Mouse (Mus musculus): Measurements from ENCODE around the gene Rasgef1b. TPM values are rescaled to one million over a fixed set of nuclear protein-coding genes. Genes with fewer than 3 reads are reported as not detected.

The Rasgef1b gene
- polyA plus RNA-seq, 1 experiment from 2014 or later = 41.6 TPM

DNA sequence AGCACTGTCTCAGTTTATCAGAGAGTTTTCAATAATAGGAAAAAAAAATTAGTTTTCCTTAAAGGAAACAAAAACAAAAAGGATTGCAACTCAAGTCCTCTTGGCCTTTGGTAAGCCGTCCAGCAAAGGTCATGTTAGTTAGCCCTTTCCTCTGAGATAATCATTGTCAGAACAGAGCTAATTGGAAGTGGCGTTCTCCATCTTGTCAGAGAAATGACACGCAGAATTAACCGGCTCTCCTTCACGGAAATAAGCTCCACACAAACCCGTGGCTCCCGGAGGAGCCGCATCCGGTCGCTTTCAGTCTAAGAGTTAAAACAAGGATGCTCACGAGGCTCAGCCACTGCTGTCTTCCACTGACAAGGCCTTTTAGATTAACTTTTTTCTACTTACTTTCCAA, 217.8 kb downstream of the Rasgef1b start:
- ATAC-seq (replicated peaks; ENCODE audit: insufficient number of reproducible peaks, low FRiP score, low TSS enrichment) = no peak
- H3K27ac ChIP-seq (ENCODE audit: low read depth, low read length) = no peak overlapping the region
- peaks cover 4% of the 10 kb centered on the region; the same call in 1 of the 2 replicates for H3K4me1 ChIP-seq (ENCODE audit: control insufficient read depth, insufficient read depth, low read length)
- H3K4me3 ChIP-seq (ENCODE audit: low read depth, low read length) = no peak overlapping the region
- H3K9ac ChIP-seq (ENCODE audit: low read depth, low read length) = no peak overlapping the region
- no peaks in the 10 kb centered on the region for H3K9me3 ChIP-seq (replicated peaks; ENCODE audit: control insufficient read depth, low read length)
- WGBS (ENCODE audit: insufficient replicate concordance) = 67% methylated on average over 11 of the region's 11 CpGs
- H3K4me2 ChIP-seq = no peak overlapping the region
- H3K27me3 ChIP-seq (ENCODE audit: control insufficient read depth, insufficient read depth, low read length) = no peaks in the 10 kb centered on the region
- no peaks in the 10 kb centered on the region for H3K36me3 ChIP-seq (ENCODE audit: control insufficient read depth, insufficient read depth, low read length)

GRCm38 (mm10) chr5:99506109-99506508, 222.8 kb downstream of the Rasgef1b start:
- no peaks in the 10 kb centered on the region for H3K9me3 ChIP-seq (replicated peaks; ENCODE audit: control insufficient read depth, low read length)
- H3K9ac ChIP-seq (ENCODE audit: low read depth, low read length) = no peak overlapping the region
- no peaks in the 10 kb centered on the region for H3K27me3 ChIP-seq (ENCODE audit: control insufficient read depth, insufficient read depth, low read length)
- 0 out of 2 replicates have a peak, but pooled peaks cover 4% of the 10 kb centered on the region for H3K4me1 ChIP-seq (ENCODE audit: control insufficient read depth, insufficient read depth, low read length)
- 73% methylated on average over 7 of the region's 7 CpGs for WGBS (ENCODE audit: insufficient replicate concordance)
- no peak overlapping the region for H3K27ac ChIP-seq (ENCODE audit: low read depth, low read length)
- no peak overlapping the region for H3K4me2 ChIP-seq
- no peak overlapping the region for H3K4me3 ChIP-seq (ENCODE audit: low read depth, low read length)
- ATAC-seq (replicated peaks; ENCODE audit: insufficient number of reproducible peaks, low FRiP score, low TSS enrichment) = no peak
- H3K36me3 ChIP-seq (ENCODE audit: control insufficient read depth, insufficient read depth, low read length) = no peaks in the 10 kb centered on the region

- no peaks in the 10 kb centered on the region for H3K36me3 ChIP-seq (ENCODE audit: control insufficient read depth, insufficient read depth, low read length)
- H3K4me3 ChIP-seq (ENCODE audit: low read depth, low read length) = no peak overlapping the region
- no peak for ATAC-seq (replicated peaks; ENCODE audit: insufficient number of reproducible peaks, low FRiP score, low TSS enrichment)
- no peaks in the 10 kb centered on the region for H3K27me3 ChIP-seq (ENCODE audit: control insufficient read depth, insufficient read depth, low read length)
- H3K4me1 ChIP-seq (ENCODE audit: control insufficient read depth, insufficient read depth, low read length) = 0 out of 2 replicates have a peak, but pooled peaks cover 4% of the 10 kb centered on the region
- no peak overlapping the region for H3K27ac ChIP-seq (ENCODE audit: low read depth, low read length)
- WGBS (ENCODE audit: insufficient replicate concordance) = 77% methylated on average over 9 of the region's 9 CpGs
- H3K4me2 ChIP-seq = no peak overlapping the region
- H3K9ac ChIP-seq (ENCODE audit: low read depth, low read length) = no peak overlapping the region
- H3K9me3 ChIP-seq (replicated peaks; ENCODE audit: control insufficient read depth, low read length) = no peaks in the 10 kb centered on the region
These were observed 224.5 kb downstream of the Rasgef1b start for GRCm38 (mm10) chr5:99504349-99504830.

DNA sequence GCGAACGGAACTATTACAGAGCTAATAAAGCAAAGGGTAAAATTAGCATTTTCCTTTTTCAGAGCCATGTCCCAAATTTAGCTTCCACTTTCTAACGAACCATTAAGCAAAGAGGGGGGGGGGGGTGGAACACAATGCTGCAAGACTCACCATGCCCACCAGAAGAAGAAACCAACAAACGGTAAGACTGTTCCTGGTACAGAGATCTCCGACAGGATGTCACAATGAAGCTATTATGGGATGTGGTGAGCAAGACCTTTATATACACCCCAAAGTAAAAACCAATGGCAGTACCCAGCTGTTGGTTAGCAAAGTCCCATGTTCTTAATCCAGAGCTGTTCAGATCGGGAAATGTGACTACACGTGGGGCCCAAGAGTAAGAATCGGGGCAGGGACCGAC, 226.2 kb downstream of the Rasgef1b start:
- ATAC-seq (replicated peaks; ENCODE audit: insufficient number of reproducible peaks, low FRiP score, low TSS enrichment) = no peak
- Histone ChIP-seq H3K4me3 (ENCODE audit: low read depth, low read length) (no peak overlapping the region), H3K27ac (ENCODE audit: low read depth, low read length) (no peak overlapping the region), H3K9ac (ENCODE audit: low read depth, low read length) (no peak overlapping the region), H3K4me2 (no peak overlapping the region), H3K9me3 (replicated peaks; ENCODE audit: control insufficient read depth, low read length) (no peaks in the 10 kb centered on the region), H3K4me1 (ENCODE audit: control insufficient read depth, insufficient read depth, low read length) (0 out of 2 replicates have a peak, but pooled peaks cover 4% of the 10 kb centered on the region), H3K36me3 (ENCODE audit: control insufficient read depth, insufficient read depth, low read length) (no peaks in the 10 kb centered on the region), H3K27me3 (ENCODE audit: control insufficient read depth, insufficient read depth, low read length) (no peaks in the 10 kb centered on the region)
- WGBS (ENCODE audit: insufficient replicate concordance) = 86% methylated on average over 9 of the region's 9 CpGs

- Histone ChIP-seq H3K4me2 (no peak overlapping the region), H3K4me3 (ENCODE audit: low read depth, low read length) (no peak overlapping the region), H3K9ac (ENCODE audit: low read depth, low read length) (no peak overlapping the region), H3K9me3 (replicated peaks; ENCODE audit: control insufficient read depth, low read length) (no peaks in the 10 kb centered on the region), H3K36me3 (ENCODE audit: control insufficient read depth, insufficient read depth, low read length) (no peaks in the 10 kb centered on the region), H3K27me3 (ENCODE audit: control insufficient read depth, insufficient read depth, low read length) (no peaks in the 10 kb centered on the region), H3K27ac (ENCODE audit: low read depth, low read length) (no peak overlapping the region), H3K4me1 (ENCODE audit: control insufficient read depth, insufficient read depth, low read length) (peaks cover 7% of the 10 kb centered on the region; the same call in 1 of the 2 replicates)
- WGBS (ENCODE audit: insufficient replicate concordance) = 59% methylated on average over 7 of the region's 7 CpGs
- no peak for ATAC-seq (replicated peaks; ENCODE audit: insufficient number of reproducible peaks, low FRiP score, low TSS enrichment)
These were observed 229.3 kb downstream of the Rasgef1b start for GRCm38 (mm10) chr5:99499404-99500089.

DNA sequence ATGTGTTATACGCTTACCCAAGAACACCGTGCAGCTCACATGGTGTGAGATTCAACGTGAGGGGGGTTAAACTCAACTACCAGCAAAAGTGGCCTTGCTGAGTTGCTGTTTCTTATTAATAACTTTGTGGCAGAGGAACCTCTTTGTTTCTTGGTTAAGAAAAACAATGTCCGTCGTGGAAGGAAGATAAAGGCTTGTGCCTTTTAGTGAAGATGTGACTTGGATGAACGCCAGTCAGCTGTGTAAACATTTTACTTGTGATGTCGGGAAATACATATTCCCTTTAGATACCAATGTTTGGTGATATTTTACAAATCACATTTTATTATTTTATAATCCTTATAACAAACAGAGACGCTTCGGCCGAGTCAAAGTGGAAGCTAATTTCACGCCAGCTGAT, 231.0 kb downstream of the Rasgef1b start:
- no peak for ATAC-seq (replicated peaks; ENCODE audit: insufficient number of reproducible peaks, low FRiP score, low TSS enrichment)
- no peaks in the 10 kb centered on the region for H3K9me3 ChIP-seq (replicated peaks; ENCODE audit: control insufficient read depth, low read length)
- H3K4me3 ChIP-seq (ENCODE audit: low read depth, low read length) = no peak overlapping the region
- no peaks in the 10 kb centered on the region for H3K36me3 ChIP-seq (ENCODE audit: control insufficient read depth, insufficient read depth, low read length)
- WGBS (ENCODE audit: insufficient replicate concordance) = 60% methylated on average over 11 of the region's 11 CpGs
- H3K27ac ChIP-seq (ENCODE audit: low read depth, low read length) = no peak overlapping the region
- H3K27me3 ChIP-seq (ENCODE audit: control insufficient read depth, insufficient read depth, low read length) = no peaks in the 10 kb centered on the region
- H3K4me1 ChIP-seq (ENCODE audit: control insufficient read depth, insufficient read depth, low read length) = peaks cover 9% of the 10 kb centered on the region; the same call in 1 of the 2 replicates
- no peak overlapping the region for H3K9ac ChIP-seq (ENCODE audit: low read depth, low read length)
- H3K4me2 ChIP-seq = no peak overlapping the region

DNA sequence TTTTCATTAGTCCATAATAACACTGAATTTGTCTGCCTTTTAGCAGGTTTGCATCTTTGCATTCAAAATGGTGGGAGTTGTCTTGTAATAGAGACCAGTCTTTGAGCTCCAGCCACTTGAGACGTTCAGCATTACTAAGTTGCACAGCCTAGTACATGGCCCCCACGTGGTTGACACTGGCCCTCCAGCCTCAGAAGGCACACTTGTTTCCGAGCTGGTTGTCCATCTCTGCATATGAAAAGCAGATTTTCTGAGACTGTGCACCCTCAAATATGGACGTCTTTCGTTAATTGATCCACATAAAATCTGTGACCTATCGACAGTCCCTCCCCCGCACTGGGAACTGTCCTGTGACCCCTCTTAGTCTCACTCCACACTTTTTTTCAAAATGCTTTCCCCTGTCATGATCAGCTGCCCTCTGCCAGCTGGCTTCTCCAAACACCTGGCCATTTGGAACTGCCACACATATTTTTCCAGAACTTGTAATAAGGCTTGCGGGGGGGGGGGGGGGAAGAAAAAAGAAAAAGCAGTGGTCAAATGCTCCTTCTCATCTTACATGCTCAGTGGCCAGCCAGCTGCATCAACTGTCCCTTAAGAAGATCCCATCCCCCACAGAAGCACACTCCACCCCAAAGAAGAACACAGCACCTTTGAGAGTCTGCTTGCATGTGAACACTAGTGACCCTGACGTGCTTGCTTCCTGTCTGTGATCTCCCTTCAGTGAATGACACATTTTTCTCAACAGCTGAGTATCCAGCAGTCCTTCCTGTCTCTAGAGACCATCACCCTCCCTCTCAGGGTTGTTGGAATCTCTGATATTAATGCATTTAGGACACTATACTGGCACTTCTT, 231.7 kb downstream of the Rasgef1b start:
- H3K27ac ChIP-seq (ENCODE audit: low read depth, low read length) = peak overlapping the region; percentile 22; the same call in 1 of the 2 replicates

GRCm38 (mm10) chr5:99496157-99496453, 232.8 kb downstream of the Rasgef1b start:
- no peak overlapping the region for H3K27ac ChIP-seq (ENCODE audit: low read depth, low read length)
- WGBS (ENCODE audit: insufficient replicate concordance) = 76% methylated on average over 1 of the region's 1 CpGs
- no peaks in the 10 kb centered on the region for H3K9me3 ChIP-seq (replicated peaks; ENCODE audit: control insufficient read depth, low read length)
- no peaks in the 10 kb centered on the region for H3K36me3 ChIP-seq (ENCODE audit: control insufficient read depth, insufficient read depth, low read length)
- H3K9ac ChIP-seq (ENCODE audit: low read depth, low read length) = no peak overlapping the region
- no peak overlapping the region for H3K4me2 ChIP-seq
- H3K4me3 ChIP-seq (ENCODE audit: low read depth, low read length) = no peak overlapping the region
- H3K4me1 ChIP-seq (ENCODE audit: control insufficient read depth, insufficient read depth, low read length) = peaks cover 9% of the 10 kb centered on the region; the same call in 1 of the 2 replicates
- no peaks in the 10 kb centered on the region for H3K27me3 ChIP-seq (ENCODE audit: control insufficient read depth, insufficient read depth, low read length)
- ATAC-seq (replicated peaks; ENCODE audit: insufficient number of reproducible peaks, low FRiP score, low TSS enrichment) = no peak

More for the DNA sequence above, 231.7 kb downstream of the Rasgef1b start:
- no peak overlapping the region for H3K4me3 ChIP-seq (ENCODE audit: low read depth, low read length)
- no peaks in the 10 kb centered on the region for H3K9me3 ChIP-seq (replicated peaks; ENCODE audit: control insufficient read depth, low read length)
- 67% methylated on average over 9 of the region's 9 CpGs for WGBS (ENCODE audit: insufficient replicate concordance)
- H3K4me2 ChIP-seq = no peak overlapping the region
- ATAC-seq (replicated peaks; ENCODE audit: insufficient number of reproducible peaks, low FRiP score, low TSS enrichment) = no peak
- H3K4me1 ChIP-seq (ENCODE audit: control insufficient read depth, insufficient read depth, low read length) = peaks cover 9% of the 10 kb centered on the region; the same call in 1 of the 2 replicates
- H3K36me3 ChIP-seq (ENCODE audit: control insufficient read depth, insufficient read depth, low read length) = no peaks in the 10 kb centered on the region
- no peaks in the 10 kb centered on the region for H3K27me3 ChIP-seq (ENCODE audit: control insufficient read depth, insufficient read depth, low read length)
- H3K9ac ChIP-seq (ENCODE audit: low read depth, low read length) = no peak overlapping the region
